Mouse (Mus musculus) 416B (cell line): ENCODE data around the gene Sf1.
A peak's percentile ranks its signal among the peaks of the same experiment; 100 is the strongest.

Experiments used
- DNase-seq: peaks from one replicate; pipeline ENCODE4 v3.0.0; 2011; ENCODE audit warnings: low read depth

Gene Sf1

GRCm38 (mm10) chr19:6375423-6376254 lies 12.1 kb downstream of the Sf1 start:
- no peak for DNase-seq

GRCm38 (mm10) chr19:6376255-6376564 lies 12.7 kb downstream of the Sf1 start:
- no peak for DNase-seq

- DNase-seq, result no peak
These were observed 13.2 kb downstream of the Sf1 start for GRCm38 (mm10) chr19:6376643-6377042.

DNA sequence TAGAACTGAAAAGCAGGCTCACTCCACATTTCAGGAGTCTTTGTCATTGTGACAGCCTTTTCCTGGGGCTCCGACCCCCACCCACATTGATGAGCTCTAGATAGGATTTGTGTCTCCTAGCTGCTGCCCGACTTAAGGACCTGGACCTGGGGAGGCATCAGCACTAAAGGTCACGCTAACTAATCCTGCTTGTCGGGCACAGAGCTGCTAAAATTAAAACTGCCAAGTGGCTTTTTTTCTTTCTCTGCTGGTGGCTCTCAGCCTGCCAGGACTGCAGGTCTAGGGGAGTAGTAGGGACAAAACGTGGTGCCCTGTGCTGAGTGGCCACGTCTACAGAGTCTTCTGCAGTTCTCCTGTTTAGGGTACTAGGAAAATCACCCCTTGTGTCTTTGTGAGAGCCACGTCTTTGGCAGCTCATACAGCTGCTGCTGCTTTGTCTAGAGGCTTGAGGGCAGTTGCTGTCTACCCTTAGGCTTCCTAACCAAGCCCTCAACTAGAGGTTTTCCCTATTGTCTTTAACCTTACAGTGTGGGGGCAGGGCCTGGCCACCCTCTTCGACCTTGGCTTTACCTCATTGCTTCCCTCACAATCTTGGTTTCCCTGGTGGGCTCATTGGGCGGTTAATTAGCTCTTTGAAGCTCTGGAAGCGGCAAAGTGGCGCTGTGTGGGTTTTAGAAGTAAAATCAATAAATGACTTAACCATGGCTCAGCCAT lies 14.0 kb downstream of the Sf1 start:
- no peak for DNase-seq

GRCm38 (mm10) chr19:6380411-6381166 lies 17.1 kb downstream of the Sf1 start:
- no peak for DNase-seq

GRCm38 (mm10) chr19:6381238-6381637 lies 17.7 kb downstream of the Sf1 start:
- DNase-seq, result no peak

DNA sequence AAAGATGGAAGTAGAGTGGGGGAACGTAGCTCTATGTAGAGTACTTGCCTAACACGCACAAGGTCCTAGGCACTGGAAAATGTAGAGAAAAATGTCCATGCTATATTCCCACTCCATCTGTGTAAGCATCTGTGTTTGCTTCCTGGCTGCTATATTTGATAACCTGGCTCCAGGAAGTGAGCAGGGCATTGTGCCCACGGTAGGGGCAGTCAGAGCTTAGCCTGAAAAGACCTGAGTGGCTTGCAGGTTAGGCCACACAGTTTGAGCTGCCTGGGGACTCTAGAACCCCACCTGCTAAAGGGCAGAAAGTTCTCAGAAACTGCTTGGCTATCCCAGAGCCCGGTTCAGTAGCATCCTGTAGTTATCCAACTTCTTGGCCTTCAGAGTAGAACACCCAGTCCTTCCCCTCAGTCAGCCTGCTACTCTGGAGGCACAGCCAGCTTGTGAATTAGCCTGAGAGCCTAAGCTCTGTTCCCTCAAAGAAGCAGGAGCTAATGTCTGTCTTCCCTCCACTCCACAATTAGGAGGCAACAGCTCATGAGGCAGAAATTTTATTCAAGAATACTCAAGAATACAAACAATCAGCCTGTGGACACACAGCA lies 18.9 kb downstream of the Sf1 start:
- DNase-seq, result peak; percentile 24

- no peak for DNase-seq
These were observed 20.0 kb downstream of the Sf1 start for GRCm38 (mm10) chr19:6383470-6383869.

DNA sequence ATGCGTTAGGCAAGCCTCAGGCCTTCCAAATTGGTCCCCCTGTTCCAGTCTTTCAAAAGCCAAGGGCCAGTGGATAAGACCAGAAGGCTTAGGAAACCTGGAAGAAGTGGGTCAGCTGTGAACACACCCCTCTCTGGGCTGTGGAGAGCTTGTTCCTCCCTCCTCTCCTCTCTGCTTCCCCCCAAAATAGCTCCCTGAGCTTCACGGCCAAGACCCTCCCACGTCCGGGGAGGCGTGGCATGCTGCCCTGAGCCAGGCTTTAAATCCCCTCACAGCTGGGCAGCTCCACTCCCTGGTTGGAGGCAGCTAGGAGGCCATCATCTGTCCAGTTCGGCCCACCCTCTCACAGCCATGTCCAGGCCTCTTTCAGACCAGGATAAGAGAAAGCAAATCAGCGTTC lies 20.6 kb downstream of the Sf1 start, which contains the start of gene Pygm:
Gene Pygm, plus strand, starts transcription at position 272 of the 400 bp plus-strand sequence.
- DNase-seq, result no peak

- DNase-seq, result peak; percentile 27
These were observed 21.5 kb downstream of the Sf1 start for GRCm38 (mm10) chr19:6384954-6385353.

- DNase-seq, result no peak
These were observed 21.9 kb downstream of the Sf1 start for GRCm38 (mm10) chr19:6385419-6385818.

DNA sequence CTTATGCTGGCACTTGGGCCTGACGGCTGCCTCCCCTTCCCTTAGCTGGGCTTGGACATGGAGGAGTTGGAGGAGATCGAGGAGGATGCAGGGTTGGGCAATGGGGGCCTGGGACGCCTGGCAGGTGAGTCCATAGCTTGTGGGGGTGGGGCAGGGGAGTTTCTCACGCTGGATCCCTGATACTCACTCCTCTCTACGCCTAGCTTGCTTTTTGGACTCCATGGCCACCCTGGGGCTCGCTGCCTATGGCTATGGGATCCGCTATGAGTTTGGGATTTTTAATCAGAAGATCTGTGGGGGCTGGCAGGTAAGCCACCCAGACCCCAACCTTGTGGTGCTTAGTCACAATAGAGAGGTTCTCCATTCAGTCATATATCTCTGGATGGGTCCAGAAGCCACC lies 22.3 kb downstream of the Sf1 start:
- DNase-seq, result no peak

DNA sequence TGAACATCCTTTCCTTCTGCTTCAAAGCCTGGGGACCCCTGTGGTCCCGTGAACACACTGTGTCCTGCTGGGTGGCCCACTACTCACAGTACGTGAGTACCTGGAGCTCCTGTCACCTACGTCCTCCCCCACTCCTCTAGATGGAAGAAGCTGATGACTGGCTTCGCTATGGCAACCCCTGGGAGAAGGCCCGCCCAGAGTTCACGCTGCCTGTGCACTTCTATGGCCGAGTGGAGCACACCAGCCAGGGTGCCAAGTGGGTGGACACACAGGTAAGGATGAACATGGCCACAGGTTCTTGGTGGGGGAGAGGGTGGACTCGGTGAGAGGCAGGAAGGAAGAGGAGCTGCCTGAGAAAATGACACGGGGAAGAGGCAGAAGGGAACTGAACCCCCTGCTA lies 22.7 kb downstream of the Sf1 start:
- no peak for DNase-seq

GRCm38 (mm10) chr19:6388006-6388405 lies 24.5 kb downstream of the Sf1 start:
- DNase-seq, result no peak

GRCm38 (mm10) chr19:6389803-6390202 lies 26.3 kb downstream of the Sf1 start:
- no peak for DNase-seq

DNA sequence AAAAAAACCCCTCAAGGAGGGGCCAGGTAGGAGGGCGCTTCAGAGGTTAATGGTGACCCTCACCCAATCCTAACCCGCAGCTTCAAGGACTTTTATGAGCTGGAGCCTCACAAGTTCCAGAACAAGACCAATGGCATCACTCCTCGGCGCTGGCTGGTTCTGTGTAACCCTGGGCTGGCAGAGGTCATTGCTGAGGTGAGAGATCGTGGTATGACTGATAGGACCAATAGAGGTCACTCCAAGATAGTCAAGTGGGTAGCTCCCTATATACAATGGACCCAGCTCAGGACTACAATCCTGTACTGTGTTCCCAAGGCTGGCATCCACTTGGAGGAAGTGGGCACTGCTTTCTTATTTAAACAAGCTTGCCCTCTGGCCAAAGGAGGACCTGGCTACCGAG lies 26.8 kb downstream of the Sf1 start:
- DNase-seq, result no peak

DNA sequence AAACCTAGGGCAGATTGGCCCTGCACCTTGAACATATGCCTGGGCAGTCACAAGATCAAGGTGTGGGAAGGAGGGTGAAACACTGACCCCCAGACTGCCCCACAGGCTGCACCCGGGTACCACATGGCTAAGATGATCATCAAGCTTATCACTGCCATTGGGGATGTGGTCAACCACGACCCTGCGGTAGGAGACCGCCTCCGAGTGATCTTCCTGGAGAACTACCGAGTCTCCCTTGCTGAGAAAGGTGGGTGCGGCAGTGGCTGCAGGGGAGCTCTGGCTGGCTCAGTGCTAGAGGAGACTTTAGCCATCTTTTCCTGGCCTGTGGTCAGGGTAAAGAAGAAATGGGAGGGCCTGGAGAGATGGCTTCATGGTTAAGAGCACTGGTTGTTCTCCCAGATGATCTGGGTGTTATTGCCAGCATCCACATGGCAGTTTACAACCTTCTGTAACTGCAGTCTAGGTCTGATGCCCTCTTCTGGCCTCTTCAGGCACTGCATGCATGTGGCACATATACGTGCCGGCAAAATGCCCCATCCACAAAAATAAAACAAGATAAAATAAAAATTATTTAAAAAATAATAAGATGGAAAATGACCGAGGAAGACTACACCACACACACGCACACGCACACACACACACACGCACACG lies 29.4 kb downstream of the Sf1 start:
- peak; percentile 90 for DNase-seq

DNA sequence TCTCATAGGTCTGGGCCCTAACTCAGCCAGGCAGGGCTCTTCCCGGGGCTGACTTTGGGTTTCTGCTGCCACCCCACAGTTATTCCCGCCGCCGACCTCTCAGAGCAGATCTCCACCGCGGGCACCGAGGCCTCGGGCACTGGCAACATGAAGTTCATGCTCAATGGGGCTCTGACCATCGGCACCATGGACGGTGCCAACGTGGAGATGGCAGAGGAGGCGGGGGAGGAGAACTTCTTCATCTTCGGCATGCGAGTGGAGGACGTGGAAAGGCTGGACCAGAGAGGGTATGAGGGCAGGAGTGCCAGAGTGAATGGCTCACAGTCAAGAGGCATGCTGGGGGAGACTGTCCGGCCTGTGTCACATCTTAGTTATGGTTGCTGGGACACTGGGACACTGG lies 30.1 kb downstream of the Sf1 start:
- no peak for DNase-seq

- DNase-seq, result no peak
These were observed 32.7 kb downstream of the Sf1 start for GRCm38 (mm10) chr19:6396237-6396636.

- DNase-seq, result no peak
These were observed 34.2 kb downstream of the Sf1 start for GRCm38 (mm10) chr19:6397582-6398249.
